Mouse (Mus musculus) G1E (cell line): ENCODE measurements around the gene Pkm.

ENCODE experiments used
- CTCF ChIP-seq: IDR thresholded peaks from 2 replicates; pipeline ENCODE4 v1.5.1; 2012; ENCODE audit warnings: low read depth, low read length, inconsistent platforms, mixed read lengths
- GATA1 ChIP-seq: IDR thresholded peaks from 2 replicates; pipeline ENCODE4 v1.6.1; 2012; ENCODE audit warnings: borderline replicate concordance, low read length, inconsistent platforms, mixed read lengths
- POLR2AphosphoS5 ChIP-seq: IDR thresholded peaks from 2 replicates; pipeline ENCODE4 v1.6.1; 2012; ENCODE audit warnings: low read depth, low read length, inconsistent platforms; ENCODE audit not compliant: insufficient replicate concordance
- TAL1 ChIP-seq: conservative IDR thresholded peaks from 2 replicates; pipeline ENCODE4 v1.6.1; 2012; ENCODE audit warnings: low read depth, low read length, inconsistent platforms, mixed read lengths

- TF ChIP-seq CTCF: no peak
- no peak for TF ChIP-seq GATA1
- TF ChIP-seq TAL1: no peak
- no peak for TF ChIP-seq POLR2AphosphoS5
Measured at GRCm38 (mm10) chr9:59701094-59701493, 44.9 kb downstream of the Pkm start.
